Mouse (Mus musculus) ovary, postnatal 14 days (tissue): Measurements from ENCODE around the gene Birc6.

Experiments
- DNase-seq: peaks from one replicate; pipeline ENCODE4 v3.0.0; 2022; ENCODE audit warnings: low spot score

Birc6 gene

DNA sequence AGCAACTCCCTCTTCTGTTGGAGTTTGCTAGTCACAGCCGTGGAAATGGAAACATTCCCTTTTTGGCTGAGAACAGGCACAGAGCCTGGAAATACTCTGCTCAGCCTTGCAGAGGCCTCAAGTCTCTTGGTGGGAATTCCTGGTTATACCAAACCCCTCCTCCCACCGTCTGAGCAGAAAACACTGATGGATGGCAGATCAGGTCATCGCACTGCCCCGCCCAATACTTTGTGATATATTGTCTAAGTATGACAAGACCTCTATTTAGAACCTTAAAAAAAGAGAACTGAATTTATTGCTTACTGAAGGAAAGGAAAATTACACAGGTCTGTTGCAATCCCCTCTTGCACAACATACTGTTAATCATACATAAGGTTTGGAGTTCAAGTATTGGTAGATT, 182.6 kb downstream of the Birc6 start:
- no peak for DNase-seq

DNA sequence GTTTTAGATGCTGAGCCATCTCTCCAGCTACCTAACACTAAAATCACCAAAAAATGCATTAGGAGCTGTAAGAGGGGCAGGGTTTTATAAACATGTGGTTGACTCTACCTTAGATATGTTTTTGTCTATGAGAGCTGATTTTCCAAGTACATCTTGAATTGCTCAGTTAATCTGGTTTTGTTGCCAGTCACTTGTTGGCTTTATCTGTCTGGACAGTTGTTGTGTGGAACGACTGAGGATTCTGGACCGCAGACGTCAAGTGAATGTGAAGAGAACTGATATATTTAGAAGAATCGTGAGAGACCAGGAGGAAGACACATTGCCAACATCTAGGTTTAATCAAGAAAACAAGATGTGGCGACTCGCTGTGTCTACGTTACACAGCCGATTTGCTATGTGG, 183.5 kb downstream of the Birc6 start:
- DNase-seq, result no peak

DNA sequence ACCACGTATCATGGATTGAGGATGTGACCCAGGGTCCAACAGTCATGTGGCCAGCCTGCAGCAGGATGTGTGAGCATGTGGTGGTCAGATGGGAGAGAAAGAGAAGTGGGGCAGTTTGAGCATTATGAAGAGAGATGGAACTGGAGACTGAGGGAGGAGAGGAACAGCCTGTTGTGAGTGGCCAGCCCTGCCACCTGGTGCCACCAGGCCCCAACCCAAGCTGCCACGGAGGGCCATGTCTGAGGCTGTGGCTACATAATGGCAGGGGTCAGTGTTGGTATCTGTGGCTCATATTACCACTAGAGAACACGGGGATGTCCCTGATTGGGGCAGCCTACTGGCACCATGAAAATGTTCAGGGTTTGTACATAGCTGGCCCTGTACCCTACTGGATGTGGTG, 187.0 kb downstream of the Birc6 start:
- DNase-seq, result no peak

DNA sequence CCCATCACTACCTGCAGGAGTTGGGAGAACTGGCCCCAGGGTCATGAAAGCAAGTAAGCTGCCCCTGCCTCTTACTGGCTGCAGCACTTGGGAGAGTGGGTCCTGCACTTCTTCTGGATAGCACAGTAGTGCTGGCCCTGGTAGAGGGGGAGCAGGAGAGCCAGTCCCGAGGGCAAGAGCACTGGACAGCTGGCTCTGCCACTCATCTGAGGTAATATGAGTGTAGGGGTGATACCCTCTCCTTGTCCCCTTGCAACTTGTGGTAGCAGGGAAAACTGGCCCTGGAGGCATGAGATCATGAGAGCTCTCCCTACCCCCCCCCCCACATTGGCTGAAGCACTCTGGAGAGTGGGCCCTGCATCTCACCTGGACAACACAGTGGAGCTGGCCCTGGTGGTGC, 187.6 kb downstream of the Birc6 start:
- no peak for DNase-seq

DNA sequence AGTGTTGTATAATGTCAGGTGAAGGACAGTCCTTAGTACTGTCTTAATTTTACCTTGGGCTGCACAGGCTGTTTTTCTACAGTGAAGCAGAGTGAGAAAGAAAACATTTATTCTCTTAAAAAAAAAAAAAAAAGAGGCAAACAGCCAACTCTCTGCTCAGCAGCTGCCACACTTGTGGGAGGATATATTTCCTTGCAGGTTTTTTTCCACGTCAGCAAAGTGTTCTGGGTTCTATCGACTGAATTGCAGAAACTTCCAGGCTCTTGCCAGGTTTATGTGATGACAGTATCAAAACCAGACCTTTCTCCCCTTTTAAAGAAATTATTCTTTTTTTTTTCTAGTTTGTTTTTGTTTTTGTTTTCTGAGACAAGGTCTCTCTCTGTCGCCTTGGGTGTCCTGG, 188.5 kb downstream of the Birc6 start:
- no peak for DNase-seq

DNA sequence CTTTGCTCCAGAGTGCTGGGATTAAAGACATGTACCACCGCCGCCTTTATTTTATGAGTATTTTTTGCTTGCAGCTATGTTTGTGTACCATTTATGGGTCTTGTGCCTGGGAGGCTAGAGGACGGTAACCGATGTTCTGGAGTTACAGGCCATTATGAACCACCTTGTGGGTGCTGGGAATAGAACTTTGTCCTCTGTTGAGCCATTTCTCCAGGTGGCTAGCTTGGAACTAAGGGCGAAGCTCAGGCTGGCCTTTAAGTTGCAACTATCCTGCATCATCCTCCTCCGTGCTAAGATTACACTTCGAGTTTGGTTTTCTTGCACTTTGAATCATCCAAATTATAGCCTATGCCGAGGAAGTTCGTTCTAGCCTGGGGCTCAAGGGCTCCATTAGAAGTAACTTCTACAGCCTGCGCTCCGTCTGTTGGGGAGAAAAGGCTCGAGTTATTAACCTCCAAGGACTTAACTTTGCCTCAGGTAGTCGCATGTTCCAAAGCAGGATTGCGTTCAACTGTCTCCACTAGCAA, 189.1 kb downstream of the Birc6 start:
- DNase-seq, result no peak

DNA sequence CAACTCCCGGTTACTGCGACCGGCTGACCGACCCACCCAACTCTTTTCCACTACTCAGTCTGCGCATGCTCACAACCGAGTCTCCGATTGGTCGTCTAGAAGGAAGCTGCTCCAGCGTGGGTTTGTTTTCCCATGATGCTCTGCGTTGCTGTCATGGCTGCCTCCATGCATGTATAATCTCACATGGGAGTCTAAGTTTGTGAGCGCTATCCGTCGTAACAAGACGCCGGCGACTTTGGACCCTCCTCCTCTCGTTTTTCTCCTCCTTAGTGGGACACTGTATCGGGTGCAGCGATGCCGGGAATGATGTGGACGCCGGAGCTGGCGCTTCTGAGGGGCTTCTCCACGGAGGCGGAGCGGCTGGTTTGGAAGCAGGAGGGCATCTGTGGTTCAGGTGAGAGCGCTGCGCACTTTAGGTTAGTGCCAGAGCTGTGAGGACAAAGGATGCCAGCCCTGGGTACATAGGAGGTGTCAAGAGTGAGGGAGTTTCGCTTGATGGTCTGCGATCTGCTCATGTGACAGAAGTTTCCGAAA, 189.6 kb downstream of the Birc6 start, which contains the start of gene Ttc27:
Gene Ttc27 (plus strand): TSS at position 115 of the 534 bp plus-strand sequence.
- peak; percentile 95 for DNase-seq

DNA sequence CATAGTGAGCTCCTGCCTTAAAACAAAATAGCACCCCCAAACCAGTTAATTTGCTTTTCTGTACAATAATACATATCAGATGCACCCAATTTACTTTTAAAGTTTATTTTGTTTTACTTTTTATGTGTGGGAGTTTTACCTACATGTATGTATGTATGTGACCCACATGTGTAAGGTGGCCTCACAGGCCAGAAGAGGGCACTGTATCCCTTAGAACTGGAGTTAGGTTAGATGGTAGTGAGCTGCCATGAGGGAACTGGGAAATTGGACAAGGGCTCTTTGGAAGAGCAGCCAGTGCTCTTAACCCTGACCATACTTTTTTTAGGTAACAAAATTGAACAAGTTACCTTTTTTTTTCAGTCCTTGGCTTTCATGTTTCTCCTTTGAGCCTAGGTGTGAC, 204.8 kb downstream of the Birc6 start:
- DNase-seq, result no peak

DNA sequence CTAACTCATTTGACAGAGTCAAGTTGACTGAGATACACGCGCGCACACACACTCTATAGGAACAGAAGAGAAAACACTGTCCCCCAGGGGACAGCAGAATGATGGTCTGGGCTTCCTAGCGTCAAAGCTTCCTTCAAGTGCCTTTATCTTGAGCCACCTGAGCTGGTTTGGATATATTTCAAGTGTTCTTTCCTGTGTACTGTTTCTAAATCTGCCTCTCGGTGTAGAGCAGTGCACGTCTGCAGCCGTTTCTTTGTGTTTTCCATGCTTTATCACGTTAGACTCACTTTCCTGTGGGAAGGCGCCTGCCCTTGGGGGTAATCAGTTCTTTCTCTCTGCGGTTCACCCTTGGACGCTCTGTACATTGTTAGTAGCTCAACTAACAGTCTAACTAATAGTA, 207.3 kb downstream of the Birc6 start:
- no peak for DNase-seq

DNA sequence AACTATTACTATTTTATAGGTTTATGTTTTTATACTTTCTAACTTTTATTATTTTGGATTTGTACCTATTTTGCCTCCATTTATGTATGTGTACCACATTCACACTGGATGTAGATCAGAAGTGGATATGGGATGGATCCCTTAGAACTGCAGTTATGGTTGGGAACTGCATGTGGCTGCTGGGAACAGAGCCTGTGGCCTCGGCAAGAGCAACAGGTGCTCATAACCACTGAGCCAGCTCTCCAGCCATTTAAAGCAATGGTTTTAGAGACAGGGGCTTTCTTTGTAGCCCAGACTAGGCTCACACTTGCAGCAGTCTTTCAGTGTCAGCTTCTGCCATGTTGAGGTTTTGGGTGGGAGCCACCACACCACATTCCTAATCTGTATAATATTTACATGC, 221.6 kb downstream of the Birc6 start:
- DNase-seq, result no peak

DNA sequence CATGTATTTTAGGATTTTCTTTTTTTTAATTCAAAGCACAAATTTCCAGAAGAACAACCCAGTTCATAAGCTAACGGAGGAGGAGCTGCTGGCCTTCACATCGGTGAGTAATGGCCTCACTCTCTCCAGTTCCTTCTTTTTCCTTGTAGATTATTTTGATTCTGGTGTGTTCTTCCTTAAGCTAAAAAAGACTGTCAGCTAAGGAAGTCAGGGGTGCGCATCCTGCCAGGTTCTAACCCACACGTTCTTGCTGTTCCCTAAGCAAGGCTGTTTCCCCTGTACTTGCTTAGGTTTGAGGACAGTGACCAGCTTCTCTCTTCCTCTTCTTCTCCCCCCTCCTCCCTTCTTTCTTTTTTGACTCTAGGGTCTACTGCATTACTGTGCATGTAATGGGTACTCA, 222.9 kb downstream of the Birc6 start:
- no peak for DNase-seq
